Mouse (Mus musculus): ENCODE measurements around the gene Pold2. TPM values are rescaled to one million over a fixed set of nuclear protein-coding genes. Genes with fewer than 3 reads are reported as not detected.

The Pold2 gene
- total RNA-seq, 2 experiments from 2014 or later, result 20.1 to 20.2 TPM

DNA sequence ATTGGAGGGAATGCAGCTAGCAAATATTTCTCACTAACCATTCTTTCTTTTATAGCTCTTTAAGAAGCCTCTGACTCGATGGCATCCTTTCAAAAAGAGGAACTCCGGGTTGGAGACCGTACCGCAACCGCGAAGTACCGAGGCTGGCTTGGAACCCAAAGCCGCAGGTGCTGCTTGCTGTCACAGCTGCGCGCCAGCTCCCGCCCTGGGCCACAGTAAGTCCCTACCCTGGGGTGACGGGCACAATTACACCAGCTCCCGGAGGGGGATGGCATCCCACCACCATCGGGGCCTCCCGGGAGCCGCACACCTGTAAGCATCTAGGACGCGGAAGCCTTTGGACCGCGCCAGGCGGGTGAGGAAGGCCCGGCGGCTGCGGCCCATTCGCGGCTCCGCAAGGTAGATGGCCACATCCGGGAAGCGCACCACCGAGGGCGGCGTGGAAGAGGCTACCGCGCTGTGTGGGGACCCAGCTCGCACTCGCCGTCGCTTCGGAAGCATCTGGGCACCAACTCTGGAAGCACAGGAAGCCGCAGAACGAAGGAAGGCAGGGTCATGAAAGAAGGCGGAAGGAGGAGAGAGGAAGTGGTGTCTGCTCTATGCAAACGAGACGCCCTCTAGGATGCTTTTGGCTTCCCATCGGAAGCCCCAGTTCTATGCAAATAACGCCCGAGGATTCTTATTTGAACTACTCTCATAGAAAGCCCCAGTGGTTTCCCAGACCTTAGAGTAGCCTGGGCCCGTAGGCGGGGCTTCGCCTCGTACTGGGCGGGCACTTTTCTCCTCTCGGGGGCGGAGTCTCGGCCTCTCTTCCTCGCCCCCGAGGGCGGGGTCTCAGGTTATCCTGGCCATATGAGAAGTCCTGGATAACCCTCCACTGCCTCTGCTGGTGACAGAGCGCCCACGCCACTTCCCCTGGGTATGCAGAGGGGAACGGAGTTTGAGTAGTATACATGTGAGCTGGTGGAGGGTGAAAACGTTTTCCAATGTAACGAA is 40.5 kb downstream of the Pold2 start, which contains the start of gene Polm:
TSS of gene Polm (minus strand) at position 766 of the 996 bp plus-strand sequence.
- intact Hi-C loops (cut with DNase I), result loop anchor here (2.0 kb wide), 1 partner anchor 41 kb away; the partner anchor contains the start of gene Pold2

DNA sequence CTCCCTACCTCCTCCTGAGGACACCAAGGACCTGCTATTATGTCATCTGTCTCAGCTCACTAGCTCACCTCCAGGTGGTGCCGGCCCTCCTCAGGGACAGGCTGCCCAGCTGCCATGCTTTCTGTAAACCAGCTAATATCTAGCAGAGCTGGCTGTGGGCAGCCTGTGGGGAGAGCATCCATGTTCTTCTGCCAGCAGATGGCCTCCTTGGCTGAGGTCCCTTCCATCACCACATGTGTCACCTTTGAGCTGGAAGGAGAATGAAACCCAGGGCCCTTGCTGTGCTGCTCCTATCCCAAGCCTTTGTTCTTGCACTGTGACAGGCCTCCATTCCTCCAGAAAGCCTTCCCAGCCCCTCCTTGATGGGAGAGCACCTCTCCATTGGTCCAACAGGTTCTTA is 42.0 kb downstream of the Pold2 start:
- no peak for DNase-seq (ENCODE audit: low spot score in 2 of 2)
- intact Hi-C loops (cut with DNase I), result loop anchor here (2.0 kb wide), 1 partner anchor 43 kb away; the partner anchor contains the start of gene Pold2

More for the DNA sequence above, 40.5 kb downstream of the Pold2 start, which contains the start of gene Polm:
- DNase-seq (ENCODE audit: low spot score in 2 of 2), result peak; percentile 82 to 90

GRCm38 (mm10) chr11:5835057-5835456 is 43.0 kb downstream of the Pold2 start:
- peak in 1 of 2 experiments; percentile 28 for DNase-seq (ENCODE audit: low spot score in 2 of 2)
- intact Hi-C loops (cut with DNase I), result no loop called here

DNA sequence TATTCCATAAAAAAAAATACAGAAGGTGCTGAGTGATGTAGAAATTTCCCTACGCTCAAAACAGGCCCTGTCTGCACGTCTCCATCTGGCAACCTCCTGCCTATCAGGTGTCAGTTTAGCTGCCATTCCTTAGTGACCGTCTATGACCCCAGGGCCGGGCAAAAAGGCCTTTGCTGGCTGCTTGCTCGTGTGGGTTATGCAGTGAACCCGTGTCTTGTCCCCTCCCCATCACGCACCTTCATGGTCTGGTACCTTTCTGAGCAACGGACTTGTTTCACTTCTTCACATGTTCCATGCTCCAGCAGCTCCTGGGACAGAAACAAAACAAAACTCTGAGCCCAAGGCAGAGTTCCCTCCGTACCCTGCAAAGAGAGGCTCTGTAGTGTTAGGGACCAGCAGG is 43.6 kb downstream of the Pold2 start:
- intact Hi-C loops (cut with DNase I), result no loop called here
- DNase-seq (ENCODE audit: low spot score in 2 of 2), result no peak

DNA sequence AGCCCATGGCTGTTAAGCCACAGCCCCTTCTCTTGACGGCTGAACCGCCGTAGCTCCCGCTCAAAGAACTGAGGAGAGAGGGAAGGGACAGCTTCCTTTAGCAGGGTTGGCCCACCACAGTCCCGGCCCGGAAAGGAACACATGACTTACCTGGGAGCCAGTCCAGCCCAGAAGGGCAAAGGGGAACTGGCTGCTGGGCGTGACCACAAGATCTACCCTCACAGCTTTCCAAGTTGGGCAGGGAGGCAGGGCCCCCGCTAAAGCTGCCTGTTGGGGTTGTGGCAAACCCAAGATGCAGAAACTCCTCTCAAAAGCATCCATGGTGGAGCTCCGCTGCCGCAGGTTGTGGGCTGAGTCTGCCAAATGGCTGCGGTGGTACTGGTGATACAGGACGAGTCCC is 48.8 kb downstream of the Pold2 start:
- intact Hi-C loops (cut with DNase I), result no loop called here
- no peak for DNase-seq (ENCODE audit: low spot score in 2 of 2)

- DNase-seq (ENCODE audit: low spot score in 2 of 2), result no peak
- intact Hi-C loops (cut with DNase I), result no loop called here
Measured at GRCm38 (mm10) chr11:5828509-5829191, 49.4 kb downstream of the Pold2 start.

GRCm38 (mm10) chr11:5827931-5828330 is 50.2 kb downstream of the Pold2 start:
- DNase-seq (ENCODE audit: low spot score in 2 of 2), result no peak
- intact Hi-C loops (cut with DNase I), result no loop called here

GRCm38 (mm10) chr11:5825432-5825831 is 52.7 kb downstream of the Pold2 start:
- intact Hi-C loops (cut with DNase I), result no loop called here
- no peak for DNase-seq (ENCODE audit: low spot score in 2 of 2)

Other genes starting within 250 kb of the Pold2 start
- 10 to 100 TPM; 69.2 to 76.5 TPM for gene Mrps24, start 162.6 kb downstream of the Pold2 start, total RNA-seq (2021)
- gene Urgcp, start 115.9 kb downstream of the Pold2 start, total RNA-seq (2021), result 10 to 100 TPM; 60.6 to 67.4 TPM
- 10 to 100 TPM; 69.2 to 74.1 TPM for gene Dbnl, start 89.8 kb downstream of the Pold2 start, total RNA-seq (2021)
- 10 to 100 TPM in 1 of 2 experiments, 1 to 10 TPM in 1; 9.2 to 12.0 TPM for gene Pgam2, start 74.6 kb downstream of the Pold2 start, total RNA-seq (2021)
- 10 to 100 TPM in 1 of 2 experiments, 1 to 10 TPM in 1; 9.7 to 10.9 TPM for gene Polm, start 40.3 kb downstream of the Pold2 start, total RNA-seq (2021)
- gene Aebp1, start 16.3 kb downstream of the Pold2 start, total RNA-seq (2021), result 10 to 100 TPM; 13.2 to 16.0 TPM
- gene Myl7, start 20.5 kb upstream of the Pold2 start, total RNA-seq (2021), result not detected
- gene Gck, start 71.8 kb upstream of the Pold2 start, total RNA-seq (2021), result 1 to 10 TPM in 1 of 2 experiments, under 1 TPM in 1; 0.83 to 1.2 TPM
- gene Ykt6, start 77.4 kb upstream of the Pold2 start, total RNA-seq (2021), result 10 to 100 TPM; 82.9 to 87.6 TPM
- gene Camk2b, start 188.1 kb upstream of the Pold2 start, total RNA-seq (2021), result 100 to 1,000 TPM; 645 to 685 TPM